Mouse (Mus musculus) neural tube, embryonic 12.5 days (tissue): ENCODE data around the gene Zbtb7a. TPM values are rescaled to one million over a fixed set of nuclear protein-coding genes. Genes with fewer than 3 reads are reported as not detected.
A peak's percentile ranks its signal among the peaks of the same experiment; 100 is the strongest.
"Not testable (repeated sequence)": the region's sequence is repeated elsewhere in the genome, so short reads cannot be mapped to it uniquely, and the experiment has no call there.

Experiments used
- ATAC-seq: fragments of 200-750 bp; cut with Nextera tagmentation; 2 replicates; pipeline ENCODE4 v1.8.0; 2017; ENCODE audit warnings: low read depth, mild to moderate bottlenecking, moderate TSS enrichment, moderate library complexity; ENCODE audit not compliant: low FRiP score
- H3K27ac ChIP-seq: fragments of 300-500 bp; sonication (generic); 2 replicates; pipeline ENCODE4 v1.5.1; 2016
- H3K27me3 ChIP-seq: fragments of 300-500 bp; sonication (generic); replicated peaks from 2 replicates; pipeline ENCODE4 v1.6.1; 2016; ENCODE audit warnings: mild to moderate bottlenecking
- H3K36me3 ChIP-seq: fragments of 300-500 bp; sonication (generic); 2 replicates; pipeline ENCODE4 v1.6.1; 2016; ENCODE audit warnings: mild to moderate bottlenecking
- H3K4me1 ChIP-seq: fragments of 300-500 bp; sonication (generic); 2 replicates; pipeline ENCODE4 v1.6.1; 2016
- H3K4me2 ChIP-seq: fragments of 300-500 bp; sonication (generic); replicated peaks from 2 replicates; pipeline ENCODE4 v1.6.1; 2016; ENCODE audit warnings: mild to moderate bottlenecking
- H3K4me3 ChIP-seq: fragments of 300-500 bp; sonication (generic); 2 replicates; pipeline ENCODE4 v1.5.1; 2016
- H3K9ac ChIP-seq: fragments of 300-500 bp; sonication (generic); 2 replicates; pipeline ENCODE4 v1.6.1; 2016; ENCODE audit warnings: mild to moderate bottlenecking
- H3K9me3 ChIP-seq: fragments of 300-500 bp; sonication (generic); 2 replicates; pipeline ENCODE4 v1.6.1; 2016; ENCODE audit warnings: mild to moderate bottlenecking
- WGBS: fragments of 180-500 bp; shearing (Covaris S2); methylation state at CpG from one replicate; pipeline ENCODE4 v1.1.7; 2016; 5-methylcytosine and 5-hydroxymethylcytosine counted together
- polyA plus RNA-seq: library from polyadenylated mRNA; unstranded; fragments of >200 nt; fragmentation: Nextera tagmentation; extraction: Ambion mirVana; gene quantifications from 2 replicates; pipeline ENCODE4 v1.2.1, GENCODE M21; 2016

Zbtb7a gene
- polyA plus RNA-seq, 1 experiment from 2014 or later: 15.6 TPM

DNA sequence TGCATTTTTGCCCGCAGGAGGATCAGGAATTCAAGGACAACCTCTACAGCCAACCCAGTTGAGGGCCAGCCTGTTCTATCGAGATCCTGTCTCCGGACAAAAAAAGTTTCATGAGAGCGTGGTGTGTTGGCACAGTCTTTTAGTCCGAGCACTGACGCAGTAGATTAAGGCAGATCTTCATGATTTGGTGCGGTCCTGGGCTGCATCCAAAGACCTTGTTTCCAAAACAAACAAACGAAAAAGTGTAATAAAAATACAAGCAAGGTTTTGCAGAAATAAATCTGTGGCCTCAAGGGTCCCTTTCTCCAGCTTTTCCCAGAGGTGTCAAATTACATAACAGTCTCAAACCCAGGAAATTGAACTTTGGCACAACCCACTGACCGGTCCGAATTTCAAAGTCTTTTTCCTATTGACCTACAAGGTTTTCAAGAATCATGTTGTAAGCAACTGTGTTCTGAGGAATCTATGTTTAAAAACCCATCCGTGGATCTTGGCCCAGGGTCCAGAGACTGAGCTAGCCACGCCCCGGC lies 41.0 kb downstream of the Zbtb7a start:
- peak overlapping the region; percentile 10; the same call in 1 of the 2 replicates for H3K9ac ChIP-seq
- peak overlapping the region; percentile 99 for H3K4me2 ChIP-seq
- H3K4me1 ChIP-seq: peaks cover 44% of the 10 kb centered on the region
- H3K9me3 ChIP-seq: no peaks in the 10 kb centered on the region
- H3K27me3 ChIP-seq: no peaks in the 10 kb centered on the region
- ATAC-seq: 0 out of 2 replicates have a peak, but pooled peaks have one; percentile 1
- peak overlapping the region; percentile 57; the same call in 1 of the 2 replicates for H3K27ac ChIP-seq
- peaks cover 38% of the 10 kb centered on the region for H3K36me3 ChIP-seq
- 9% methylated on average over 13 of the region's 13 CpGs for WGBS
- peak overlapping the region; percentile 85 for H3K4me3 ChIP-seq

DNA sequence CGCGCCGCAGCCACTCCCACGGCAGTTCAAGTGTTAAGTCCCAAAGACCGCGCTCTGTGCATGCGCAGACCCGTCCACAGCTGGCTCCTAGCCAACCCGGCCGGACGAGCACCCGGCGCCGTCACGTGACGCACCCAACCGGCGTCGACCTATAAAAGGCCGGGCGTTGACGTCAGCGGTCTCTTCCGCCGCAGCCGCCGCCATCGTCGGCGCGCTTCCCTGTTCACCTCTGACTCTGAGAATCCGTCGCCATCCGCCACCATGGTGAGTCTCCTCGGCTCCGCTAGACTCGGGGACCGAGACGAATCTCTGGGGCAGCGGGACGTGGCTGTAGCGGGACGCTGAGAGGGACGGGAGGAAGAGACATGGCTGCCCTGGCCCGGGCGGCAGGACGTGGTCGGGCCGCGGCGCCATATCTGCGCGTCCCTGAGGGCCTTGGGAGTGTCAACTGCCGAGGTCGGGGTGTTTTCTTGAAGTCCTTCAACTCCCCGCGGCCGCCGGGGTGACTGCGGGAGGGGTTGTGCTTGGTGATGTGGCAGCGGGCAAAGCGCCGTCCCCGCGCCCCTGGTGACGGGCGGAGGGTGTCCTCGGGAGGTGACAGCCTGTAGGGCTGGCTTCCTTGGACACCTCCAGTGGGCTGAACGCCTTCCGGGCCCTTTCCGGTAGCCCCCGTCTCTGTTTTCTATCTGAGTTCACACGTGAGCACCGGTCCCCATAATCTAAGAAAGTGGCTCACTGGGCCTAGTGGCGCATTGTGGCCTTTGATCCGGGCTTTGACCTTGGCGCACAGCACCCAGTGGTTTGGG lies 41.6 kb downstream of the Zbtb7a start, which contains the start of gene Eef2:
TSS of gene Eef2 (plus strand) at position 166 of the 806 bp plus-strand sequence.
- under 1% methylated on average over 77 of the region's 77 CpGs for WGBS
- ATAC-seq: peak; percentile 76
- Histone ChIP-seq H3K27ac (peak within 1 kb of the TSS; percentile 77), H3K9ac (peak within 1 kb of the TSS; percentile 93), H3K9me3 (no peaks in the 10 kb centered on the region), H3K27me3 (no peaks in the 10 kb centered on the region), H3K4me3 (peak within 1 kb of the TSS; percentile 85), H3K36me3 (peaks cover 45% of the 10 kb centered on the region), H3K4me2 (peak within 1 kb of the TSS; percentile 99), H3K4me1 (peaks cover 49% of the 10 kb centered on the region)

DNA sequence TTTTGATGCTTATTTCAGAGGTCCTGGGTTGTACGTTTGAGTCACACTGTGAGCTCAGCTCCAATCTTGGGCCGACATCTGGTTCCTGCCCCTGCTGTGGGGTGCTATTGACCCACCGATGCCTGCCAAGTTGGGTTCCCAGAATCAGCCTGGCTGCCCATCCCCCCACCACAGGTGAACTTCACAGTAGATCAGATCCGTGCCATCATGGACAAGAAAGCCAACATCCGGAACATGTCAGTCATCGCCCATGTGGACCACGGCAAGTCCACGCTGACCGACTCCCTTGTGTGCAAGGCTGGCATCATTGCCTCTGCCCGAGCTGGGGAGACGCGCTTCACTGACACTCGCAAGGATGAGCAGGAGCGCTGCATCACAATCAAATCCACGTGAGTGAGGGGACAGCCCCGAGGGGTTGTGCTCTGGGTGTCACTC lies 42.5 kb downstream of the Zbtb7a start:
- peak overlapping the region; percentile 85 for H3K4me3 ChIP-seq
- peaks cover 50% of the 10 kb centered on the region for H3K4me1 ChIP-seq
- no peaks in the 10 kb centered on the region for H3K9me3 ChIP-seq
- H3K27ac ChIP-seq: peak overlapping the region; percentile 77
- H3K36me3 ChIP-seq: peaks cover 53% of the 10 kb centered on the region
- peak overlapping the region; percentile 93 for H3K9ac ChIP-seq
- 16% methylated on average over 16 of the region's 16 CpGs for WGBS
- no peak for ATAC-seq
- H3K4me2 ChIP-seq: peak overlapping the region; percentile 99
- H3K27me3 ChIP-seq: no peaks in the 10 kb centered on the region

DNA sequence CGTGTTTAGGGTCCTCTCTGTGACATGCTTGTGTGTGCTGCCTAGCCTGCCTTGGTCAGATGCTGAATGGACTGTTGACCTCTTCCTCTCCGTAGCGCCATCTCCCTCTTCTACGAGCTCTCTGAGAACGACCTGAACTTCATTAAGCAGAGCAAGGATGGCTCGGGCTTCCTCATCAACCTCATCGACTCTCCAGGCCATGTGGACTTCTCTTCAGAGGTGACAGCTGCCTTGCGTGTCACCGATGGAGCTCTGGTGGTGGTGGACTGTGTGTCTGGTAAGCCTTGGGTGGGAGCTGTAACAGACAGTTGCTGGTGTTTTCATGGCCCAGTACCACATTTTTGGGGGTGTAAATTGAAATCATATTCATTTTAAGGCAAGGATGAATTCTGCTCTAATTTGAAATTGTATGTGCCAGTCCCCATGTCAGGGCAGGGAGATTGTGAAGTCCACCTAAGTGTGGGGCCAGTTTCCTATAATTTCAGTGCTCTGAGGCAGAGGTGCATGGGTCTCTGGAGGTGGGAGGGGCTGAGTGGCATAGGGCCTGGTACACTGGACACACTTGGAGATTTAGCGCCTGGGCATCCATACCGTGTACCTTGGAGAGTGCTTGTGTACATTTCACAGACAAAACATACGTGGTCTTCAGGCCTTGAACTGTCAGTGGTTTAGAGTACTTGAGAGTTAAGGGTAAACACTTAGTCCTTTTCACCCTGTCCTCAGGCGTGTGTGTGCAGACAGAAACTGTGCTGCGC lies 43.1 kb downstream of the Zbtb7a start:
- ATAC-seq: no peak
- Histone ChIP-seq H3K9ac (peak overlapping the region; percentile 93), H3K27ac (no peak overlapping the region), H3K9me3 (no peaks in the 10 kb centered on the region), H3K4me2 (peak overlapping the region; percentile 99), H3K36me3 (peaks cover 53% of the 10 kb centered on the region), H3K27me3 (no peaks in the 10 kb centered on the region), H3K4me3 (peak overlapping the region; percentile 85), H3K4me1 (peaks cover 50% of the 10 kb centered on the region)
- 70% methylated on average over 14 of the region's 14 CpGs for WGBS

DNA sequence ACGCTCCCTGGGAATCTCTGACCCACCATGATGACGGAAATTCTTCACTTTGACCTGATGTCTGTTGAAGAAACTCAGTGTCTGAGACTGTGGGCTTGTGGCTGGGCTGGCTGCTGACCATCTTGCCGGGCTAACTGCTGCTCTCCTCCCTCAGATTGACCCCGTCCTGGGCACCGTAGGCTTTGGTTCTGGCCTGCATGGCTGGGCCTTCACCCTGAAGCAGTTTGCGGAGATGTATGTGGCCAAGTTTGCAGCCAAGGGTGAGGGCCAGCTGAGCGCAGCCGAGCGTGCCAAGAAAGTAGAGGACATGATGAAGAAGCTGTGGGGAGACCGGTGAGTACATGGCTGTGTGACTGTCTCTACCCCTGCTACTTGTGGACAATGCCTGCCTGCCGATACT lies 43.9 kb downstream of the Zbtb7a start:
- H3K4me3 ChIP-seq: no peak overlapping the region
- H3K4me1 ChIP-seq: peaks cover 50% of the 10 kb centered on the region

DNA sequence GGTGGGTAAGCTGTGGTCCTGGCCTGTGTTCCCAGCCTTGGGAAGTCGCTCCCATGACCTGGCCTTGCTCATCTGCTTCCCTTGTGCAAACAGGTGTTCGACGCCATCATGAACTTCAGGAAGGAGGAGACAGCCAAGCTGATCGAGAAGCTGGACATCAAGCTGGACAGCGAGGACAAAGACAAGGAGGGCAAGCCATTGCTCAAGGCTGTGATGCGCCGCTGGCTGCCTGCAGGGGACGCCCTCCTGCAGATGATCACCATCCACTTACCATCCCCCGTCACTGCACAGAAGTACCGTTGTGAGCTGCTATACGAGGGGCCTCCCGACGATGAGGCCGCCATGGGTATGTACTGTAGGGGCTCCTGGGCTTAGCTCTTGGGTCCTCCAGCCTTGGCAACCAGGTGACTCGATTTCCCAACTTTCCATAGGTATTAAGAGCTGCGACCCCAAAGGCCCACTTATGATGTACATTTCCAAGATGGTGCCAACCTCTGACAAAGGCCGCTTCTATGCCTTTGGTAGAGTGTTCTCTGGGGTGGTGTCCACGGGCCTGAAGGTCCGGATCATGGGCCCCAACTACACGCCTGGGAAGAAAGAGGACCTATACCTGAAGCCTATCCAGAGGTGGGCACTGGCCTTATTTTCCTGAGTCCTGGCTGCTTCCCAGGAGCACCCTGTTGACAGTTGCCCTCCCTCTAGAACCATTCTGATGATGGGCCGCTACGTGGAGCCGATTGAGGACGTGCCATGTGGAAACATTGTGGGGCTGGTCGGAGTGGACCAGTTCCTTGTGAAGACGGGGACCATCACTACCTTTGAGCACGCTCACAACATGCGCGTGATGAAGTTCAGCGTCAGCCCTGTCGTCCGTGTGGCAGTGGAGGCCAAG lies 44.7 kb downstream of the Zbtb7a start:
- Histone ChIP-seq H3K4me1 (peaks cover 46% of the 10 kb centered on the region), H3K9me3 (no peaks in the 10 kb centered on the region), H3K27ac (no peak overlapping the region), H3K36me3 (peaks cover 59% of the 10 kb centered on the region), H3K9ac (no peak overlapping the region), H3K4me2 (no peak overlapping the region), H3K27me3 (no peaks in the 10 kb centered on the region), H3K4me3 (no peak overlapping the region)
- 91% methylated on average over 32 of the region's 32 CpGs for WGBS
- ATAC-seq: no peak

More for the DNA sequence above, 43.9 kb downstream of the Zbtb7a start:
- Histone ChIP-seq H3K27me3 (no peaks in the 10 kb centered on the region), H3K27ac (no peak overlapping the region), H3K9ac (no peak overlapping the region), H3K9me3 (no peaks in the 10 kb centered on the region), H3K4me2 (peak overlapping the region; percentile 99; the same call in 1 of the 2 replicates), H3K36me3 (peaks cover 53% of the 10 kb centered on the region)
- WGBS: 92% methylated on average over 11 of the region's 11 CpGs
- no peak for ATAC-seq

DNA sequence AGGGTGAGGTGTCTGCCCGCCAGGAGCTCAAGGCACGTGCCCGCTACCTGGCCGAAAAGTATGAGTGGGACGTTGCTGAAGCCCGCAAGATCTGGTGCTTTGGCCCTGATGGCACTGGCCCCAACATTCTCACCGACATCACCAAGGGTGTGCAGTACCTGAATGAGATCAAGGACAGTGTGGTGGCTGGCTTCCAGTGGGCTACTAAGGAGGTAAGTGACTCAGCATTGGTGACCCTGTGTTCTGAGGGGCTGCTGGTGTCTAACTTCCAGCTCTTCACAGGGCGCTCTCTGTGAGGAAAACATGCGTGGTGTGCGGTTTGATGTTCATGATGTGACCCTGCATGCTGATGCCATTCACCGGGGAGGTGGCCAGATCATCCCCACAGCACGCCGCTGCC lies 45.9 kb downstream of the Zbtb7a start:
- Histone ChIP-seq H3K4me3 (no peak overlapping the region), H3K27ac (no peak overlapping the region), H3K4me2 (no peak overlapping the region), H3K27me3 (no peaks in the 10 kb centered on the region), H3K9me3 (no peaks in the 10 kb centered on the region), H3K9ac (no peak overlapping the region), H3K36me3 (peaks cover 71% of the 10 kb centered on the region), H3K4me1 (peaks cover 38% of the 10 kb centered on the region)
- 93% methylated on average over 13 of the region's 13 CpGs for WGBS
- no peak for ATAC-seq

DNA sequence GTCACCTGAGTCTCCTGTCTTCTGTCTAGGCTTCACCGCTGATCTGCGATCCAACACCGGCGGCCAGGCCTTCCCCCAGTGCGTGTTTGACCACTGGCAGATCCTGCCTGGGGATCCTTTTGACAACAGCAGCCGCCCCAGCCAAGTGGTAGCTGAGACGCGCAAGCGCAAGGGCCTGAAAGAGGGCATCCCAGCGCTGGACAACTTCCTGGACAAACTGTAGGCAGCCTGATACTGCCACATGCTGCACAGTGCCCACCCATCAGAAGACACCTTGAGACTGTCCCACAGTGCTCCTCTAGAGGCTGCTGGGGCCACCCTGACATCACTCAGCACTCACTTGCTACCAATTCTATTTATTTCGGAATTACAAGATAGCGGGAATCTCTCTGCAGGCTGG lies 46.8 kb downstream of the Zbtb7a start:
- H3K9ac ChIP-seq, ATAC-seq, H3K27me3 ChIP-seq, H3K4me3 ChIP-seq, H3K9me3 ChIP-seq, H3K27ac ChIP-seq, H3K4me2 ChIP-seq: not testable (repeated sequence)
- Histone ChIP-seq H3K36me3 (peaks cover 78% of the 10 kb centered on the region), H3K4me1 (peaks cover 36% of the 10 kb centered on the region)
- WGBS: 84% methylated on average over 12 of the region's 12 CpGs

DNA sequence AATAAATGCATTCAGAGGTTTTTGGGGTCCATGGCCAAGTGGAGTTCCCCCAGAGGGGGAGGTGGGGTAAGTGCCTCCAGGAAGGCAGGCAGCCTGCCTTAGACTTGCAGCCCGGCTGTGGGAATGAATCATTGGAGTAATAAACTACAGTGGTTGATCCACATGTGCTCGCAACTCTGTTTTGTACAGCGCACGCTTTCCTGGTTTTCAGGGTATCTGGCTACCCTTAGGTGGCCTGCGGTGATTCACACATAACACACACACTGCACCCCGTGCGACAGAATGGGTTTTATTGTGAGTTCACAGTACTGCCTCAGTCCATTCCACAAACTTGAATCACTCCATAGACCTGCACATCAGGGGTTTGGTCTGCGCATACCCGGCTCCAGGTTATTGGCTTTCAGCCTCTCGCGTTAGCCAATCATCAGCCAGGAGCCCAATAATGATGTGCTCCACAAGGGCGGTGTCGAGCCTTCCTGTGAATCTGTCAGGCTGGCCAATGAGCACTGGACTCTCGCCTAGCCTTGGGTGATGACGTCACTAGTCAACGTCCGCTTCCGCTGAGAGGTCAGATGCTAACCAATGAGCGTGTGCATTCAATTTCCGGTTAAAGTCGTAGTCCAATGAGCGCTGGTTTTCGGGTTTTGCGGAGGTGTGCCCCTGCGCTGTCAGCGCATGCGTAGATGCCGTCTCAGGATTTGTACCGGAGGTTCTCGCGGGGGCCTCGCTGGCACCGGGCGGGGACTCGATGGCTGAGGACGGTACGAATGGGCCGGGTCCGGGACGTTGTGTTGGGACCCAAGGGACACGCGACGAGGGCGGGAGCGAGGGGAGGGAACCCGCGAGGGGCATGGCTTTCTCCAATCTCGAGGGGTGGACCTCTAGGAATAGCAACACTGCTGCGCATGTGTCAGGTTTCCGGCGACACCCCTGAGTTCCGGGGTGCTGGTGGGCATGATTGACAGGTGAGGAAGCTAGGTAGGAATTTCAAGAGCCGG lies 47.6 kb downstream of the Zbtb7a start, which contains the start of gene Dapk3:
TSS of gene Dapk3 (plus strand) at position 670 of the 998 bp plus-strand sequence.
- peak within 1 kb of the TSS; percentile 69 for H3K4me2 ChIP-seq
- 4% methylated on average over 53 of the region's 53 CpGs for WGBS
- peak within 1 kb of the TSS; percentile 57 for H3K4me3 ChIP-seq
- ATAC-seq: peak; percentile 93
- peaks cover 81% of the 10 kb centered on the region for H3K36me3 ChIP-seq
- no peaks in the 10 kb centered on the region for H3K9me3 ChIP-seq
- H3K9ac ChIP-seq: peak within 1 kb of the TSS; percentile 66
- H3K27ac ChIP-seq: 0 out of 2 replicates have a peak within 1 kb of the TSS, but pooled peaks have one; percentile 28
- H3K27me3 ChIP-seq: no peaks in the 10 kb centered on the region
- H3K4me1 ChIP-seq: peaks cover 32% of the 10 kb centered on the region

DNA sequence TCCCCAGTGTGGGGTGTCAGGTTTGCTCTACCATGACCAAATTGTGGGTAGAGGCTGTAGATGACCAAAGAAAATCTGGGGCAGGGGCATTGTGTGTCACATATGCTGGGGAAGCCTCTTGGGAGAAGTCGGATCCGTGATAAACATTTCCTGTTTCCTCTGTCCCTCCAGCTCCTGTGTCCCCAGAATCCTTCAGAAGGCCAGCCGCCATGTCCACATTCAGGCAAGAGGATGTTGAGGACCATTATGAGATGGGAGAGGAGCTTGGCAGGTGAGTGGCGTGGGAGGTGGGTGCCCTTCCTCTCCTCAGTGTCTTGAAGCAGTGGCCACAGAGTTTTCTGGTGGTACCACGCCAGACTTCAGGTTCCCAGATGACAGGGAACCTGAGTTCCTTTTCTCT lies 48.8 kb downstream of the Zbtb7a start, which contains the start of gene 4930442H23Rik:
TSS of gene 4930442H23Rik (minus strand) at position 45 of the 400 bp plus-strand sequence.
- Histone ChIP-seq H3K9me3 (no peaks in the 10 kb centered on the region), H3K36me3 (peaks cover 74% of the 10 kb centered on the region), H3K9ac (peak within 1 kb of the TSS; percentile 66), H3K4me3 (peak within 1 kb of the TSS; percentile 57), H3K27me3 (no peaks in the 10 kb centered on the region), H3K4me2 (peak within 1 kb of the TSS; percentile 69), H3K27ac (0 out of 2 replicates have a peak within 1 kb of the TSS, but pooled peaks have one; percentile 28), H3K4me1 (peaks cover 21% of the 10 kb centered on the region)
- no peak for ATAC-seq
- 82% methylated on average over 5 of the region's 5 CpGs for WGBS
